Mouse (Mus musculus): ENCODE results near the gene Ror1.

Gene Ror1

DNA sequence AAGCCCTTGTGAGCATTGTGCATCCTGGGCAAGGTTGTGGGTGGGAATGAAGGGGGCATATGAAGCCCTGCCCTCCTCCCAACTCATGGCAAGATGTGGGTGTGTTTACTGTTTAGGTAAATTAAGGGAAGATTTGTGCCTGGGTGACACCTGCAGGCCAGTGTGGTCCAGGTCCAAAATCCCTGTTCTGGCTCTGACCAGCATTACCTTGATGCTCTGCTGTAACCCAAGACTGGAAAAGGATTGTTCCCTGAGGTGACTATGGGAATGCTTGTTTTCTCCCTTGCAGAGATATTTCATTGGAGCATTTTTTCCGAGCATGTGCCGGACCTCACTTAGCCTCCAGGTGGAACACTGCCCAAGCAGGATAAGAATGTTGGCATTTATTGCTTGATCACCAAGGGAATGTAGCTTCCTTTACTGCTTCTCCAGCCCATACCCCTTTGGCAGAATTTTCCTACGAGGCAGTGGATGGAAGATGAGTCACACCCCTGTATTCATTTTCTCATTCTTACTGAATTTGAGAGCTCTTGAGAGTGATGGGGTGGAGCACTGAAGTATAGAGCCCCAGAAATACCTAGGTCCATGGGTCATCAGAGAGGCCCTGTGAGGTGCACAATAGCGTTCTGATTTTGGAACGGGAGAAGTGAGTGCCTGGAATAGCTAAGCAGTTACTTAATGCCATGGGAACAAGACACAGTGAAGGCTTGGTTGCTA lies 290.8 kb downstream of the Ror1 start:
- DNase-seq (ENCODE audit: low read depth, low spot score), result no peak

DNA sequence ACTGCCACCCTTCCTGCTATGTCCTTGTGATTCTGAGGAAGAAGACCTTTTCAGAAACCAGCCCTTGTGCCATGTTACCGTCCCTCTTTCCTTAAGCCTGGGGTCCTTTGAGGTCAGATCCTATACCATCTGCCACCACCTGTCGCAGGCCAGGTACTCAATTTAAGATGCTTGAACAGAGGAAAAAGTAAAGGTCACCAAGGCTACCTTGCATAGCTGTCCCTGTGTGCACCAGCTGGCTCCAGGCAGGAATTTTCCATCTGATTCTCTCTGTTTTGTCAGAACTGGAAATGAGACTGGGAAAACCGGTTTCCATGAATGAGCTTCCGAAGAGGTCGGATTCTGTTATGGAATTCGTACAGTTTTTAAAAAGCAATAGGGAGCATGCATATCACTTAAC lies 294.8 kb downstream of the Ror1 start:
- DNase-seq (ENCODE audit: low read depth, low spot score), result no peak

DNA sequence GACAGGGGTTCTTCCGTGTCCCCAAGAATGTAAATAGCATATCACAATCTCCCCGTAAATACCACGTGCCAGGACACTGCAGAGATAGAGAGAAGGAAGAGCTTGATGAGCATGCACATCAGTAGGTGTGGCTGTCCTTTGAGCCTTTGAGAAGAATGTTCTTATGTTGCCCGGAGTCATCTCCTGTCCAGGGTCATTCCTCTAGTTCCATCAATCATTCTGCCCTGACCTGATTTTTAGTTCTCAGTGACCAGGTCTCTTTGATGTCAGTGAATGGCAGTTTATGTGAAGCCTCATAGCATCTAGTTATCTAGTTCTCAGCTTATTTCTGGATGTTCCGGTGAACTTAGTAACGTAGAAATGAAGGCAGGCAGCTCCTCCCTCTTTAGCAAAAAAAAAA lies 295.4 kb downstream of the Ror1 start:
- no peak for DNase-seq (ENCODE audit: low read depth, low spot score)

DNA sequence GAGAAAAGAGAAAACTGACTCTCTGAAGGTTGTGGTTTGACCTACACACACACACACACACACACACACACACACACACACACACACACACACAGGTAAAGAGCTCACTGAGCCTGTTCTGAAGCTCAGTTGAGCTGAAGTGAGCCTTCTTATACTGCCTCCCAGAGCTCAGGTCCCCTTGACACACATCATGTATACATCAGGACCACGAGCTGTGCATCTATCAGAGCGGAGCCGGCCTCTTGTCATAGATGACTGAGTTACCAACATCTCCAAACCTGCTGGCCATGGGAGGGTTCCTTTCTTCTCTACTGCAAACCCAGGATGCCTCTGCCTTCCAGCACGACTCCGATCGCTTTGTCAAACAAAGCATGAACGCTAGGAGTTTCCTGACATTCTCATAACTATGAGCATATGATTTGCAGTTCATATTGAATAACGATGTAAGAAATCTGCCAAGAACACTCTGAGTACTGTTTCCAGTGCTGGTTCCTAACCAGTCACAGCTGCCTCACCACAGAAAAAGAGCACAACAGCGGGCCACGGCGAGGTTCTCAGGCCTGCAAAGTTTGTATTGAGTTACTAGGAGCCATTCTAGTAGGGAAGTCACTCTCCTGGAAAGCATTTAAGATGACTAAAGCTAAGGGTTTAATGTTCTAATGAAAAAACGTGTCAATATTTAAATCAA lies 297.9 kb downstream of the Ror1 start:
- no peak for DNase-seq (ENCODE audit: low read depth, low spot score)

DNA sequence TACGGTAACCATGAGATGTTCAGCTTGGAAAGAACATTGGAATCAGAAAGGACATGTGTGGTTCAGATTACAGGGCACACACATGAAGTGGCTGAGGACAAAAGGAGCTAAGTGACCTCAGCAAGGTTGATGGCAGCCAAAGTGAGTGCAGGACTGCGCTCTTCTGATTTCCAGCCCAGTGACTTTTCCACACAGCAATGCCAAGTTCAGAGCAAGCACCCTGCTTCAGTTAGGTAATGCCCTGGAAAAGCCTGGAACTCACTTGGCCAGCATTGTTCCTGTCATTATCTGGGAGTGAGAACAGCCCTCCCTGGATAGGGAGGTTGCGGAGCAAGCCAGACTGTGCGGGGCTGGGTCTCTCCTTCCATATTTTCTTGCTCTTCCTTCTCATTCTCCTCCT lies 299.8 kb downstream of the Ror1 start:
- DNase-seq (ENCODE audit: low read depth, low spot score), result no peak

DNA sequence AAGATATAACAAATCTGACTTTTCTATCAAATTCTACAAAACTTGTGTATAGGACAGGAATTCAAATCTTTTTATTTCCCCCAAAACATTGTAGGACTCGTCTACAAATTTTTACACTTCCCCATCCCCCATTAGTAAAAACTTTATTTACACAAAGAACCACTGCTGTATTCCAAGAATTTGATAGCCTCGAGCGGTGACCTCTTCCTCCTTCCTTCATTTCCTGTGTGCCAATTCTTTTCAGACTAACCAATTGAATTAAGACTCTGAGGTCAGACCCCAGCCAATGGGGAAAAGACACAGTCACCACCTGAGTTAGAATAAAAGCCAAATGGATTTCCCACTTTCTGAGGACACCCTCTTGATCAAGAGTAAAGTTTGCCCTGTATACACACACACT lies 302.5 kb downstream of the Ror1 start:
- no peak for DNase-seq (ENCODE audit: low read depth, low spot score)

DNA sequence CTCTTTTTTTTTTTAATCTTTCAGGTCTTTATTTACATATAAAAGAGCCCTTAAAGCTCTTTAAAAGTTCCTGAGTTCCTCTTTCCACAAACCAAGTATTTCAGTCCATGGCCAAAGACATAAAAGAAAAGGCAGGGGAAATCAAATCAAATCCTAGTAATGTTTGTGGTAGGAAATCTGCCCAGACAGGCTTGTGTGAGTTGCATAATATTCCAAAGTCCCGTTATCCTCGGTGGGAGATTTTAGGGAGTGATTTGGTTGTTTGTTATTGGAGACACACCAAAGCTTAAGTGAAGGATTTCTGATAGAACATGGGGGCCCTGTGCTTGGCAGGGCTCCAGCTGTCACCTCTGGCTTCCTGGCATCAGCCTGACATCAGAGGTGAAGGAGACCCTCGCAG lies 305.5 kb downstream of the Ror1 start:
- no peak for DNase-seq (ENCODE audit: low read depth, low spot score)

DNA sequence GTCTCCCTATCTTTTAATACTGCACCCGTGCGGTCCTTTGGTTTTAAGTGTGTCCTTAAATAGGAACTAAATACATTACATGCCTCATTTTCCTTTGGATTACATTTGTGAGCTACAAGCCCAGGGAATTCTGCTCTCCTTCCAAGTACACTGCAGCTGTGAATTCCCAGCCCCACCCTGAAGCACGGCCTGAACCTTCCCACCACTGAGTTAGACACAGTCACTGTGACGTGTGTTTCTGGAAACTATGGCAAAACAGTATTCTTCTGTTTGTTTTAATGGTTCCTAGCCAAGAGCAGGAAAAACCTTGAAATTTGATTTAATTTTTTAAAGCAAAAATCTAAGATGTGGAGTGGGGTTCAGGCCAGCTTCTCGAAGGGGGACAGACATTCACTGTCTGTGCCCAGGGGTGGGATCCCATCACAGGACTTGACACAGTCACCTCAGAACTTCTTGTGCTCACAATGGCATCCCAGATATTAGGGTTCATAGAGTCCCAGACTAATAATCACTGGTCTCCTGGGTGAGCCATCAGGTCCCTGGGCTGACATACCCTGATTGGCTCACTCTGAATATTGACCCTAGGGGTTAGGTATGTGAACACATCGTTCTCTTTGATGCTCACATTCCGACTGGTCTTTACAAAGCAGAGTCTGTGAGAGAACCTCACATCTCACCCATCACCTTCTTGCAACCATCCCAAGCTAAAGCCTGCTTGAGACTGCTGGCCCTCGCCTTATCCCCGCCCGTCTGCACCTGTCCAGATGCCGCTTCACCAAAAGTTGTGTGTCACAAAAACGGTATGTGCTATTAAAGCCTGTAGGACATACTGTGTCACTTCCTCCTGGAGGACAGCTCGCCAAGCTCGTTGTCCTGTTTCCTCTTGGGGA lies 306.2 kb downstream of the Ror1 start:
- DNase-seq (ENCODE audit: low read depth, low spot score), result no peak

DNA sequence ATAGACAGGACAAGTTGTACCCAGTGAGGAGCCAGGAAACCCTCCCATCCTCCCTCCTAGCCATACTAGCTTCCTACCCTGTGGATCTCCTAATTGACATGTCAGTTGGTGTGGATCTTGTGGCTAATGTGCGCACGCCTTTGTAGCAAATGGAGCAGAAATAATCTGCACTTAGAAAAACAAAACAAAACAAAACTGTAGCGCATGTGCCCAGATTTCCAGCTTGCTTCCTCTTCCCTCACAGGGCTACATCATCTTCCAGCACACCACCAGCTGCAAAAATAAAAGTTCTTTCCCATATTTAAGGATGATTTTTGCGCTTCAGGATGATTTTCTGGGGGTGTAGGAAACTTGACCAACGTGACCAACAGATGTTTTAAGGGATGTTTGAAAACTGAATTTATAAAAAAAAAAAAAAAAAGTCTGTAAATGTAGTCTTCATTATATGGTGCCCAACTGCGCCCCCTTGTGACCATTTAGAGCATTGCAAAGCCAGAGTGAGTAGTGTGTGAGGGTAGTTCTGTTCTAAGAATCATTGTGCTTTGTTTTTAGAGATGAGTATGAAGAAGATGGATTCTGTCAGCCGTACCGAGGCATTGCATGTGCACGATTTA lies 311.8 kb downstream of the Ror1 start:
- DNase-seq (ENCODE audit: low read depth, low spot score), result peak; percentile 24

DNA sequence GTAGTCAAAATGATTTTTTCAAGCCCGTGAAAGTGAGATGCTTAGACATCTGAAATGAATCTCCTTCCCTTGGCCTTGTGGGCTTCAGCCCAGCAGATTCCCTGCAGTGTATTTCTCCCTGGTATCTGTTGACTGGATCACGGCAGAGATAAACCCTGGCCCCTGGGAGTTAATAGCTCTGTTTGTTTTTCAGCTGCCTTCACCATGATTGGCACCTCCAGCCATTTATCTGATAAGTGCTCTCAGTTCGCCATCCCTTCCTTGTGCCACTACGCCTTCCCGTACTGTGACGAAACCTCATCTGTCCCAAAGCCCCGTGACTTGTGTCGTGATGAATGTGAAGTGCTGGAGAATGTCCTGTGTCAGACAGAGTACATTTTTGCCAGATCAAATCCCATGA lies 313.9 kb downstream of the Ror1 start:
- no peak for DNase-seq (ENCODE audit: low read depth, low spot score)

DNA sequence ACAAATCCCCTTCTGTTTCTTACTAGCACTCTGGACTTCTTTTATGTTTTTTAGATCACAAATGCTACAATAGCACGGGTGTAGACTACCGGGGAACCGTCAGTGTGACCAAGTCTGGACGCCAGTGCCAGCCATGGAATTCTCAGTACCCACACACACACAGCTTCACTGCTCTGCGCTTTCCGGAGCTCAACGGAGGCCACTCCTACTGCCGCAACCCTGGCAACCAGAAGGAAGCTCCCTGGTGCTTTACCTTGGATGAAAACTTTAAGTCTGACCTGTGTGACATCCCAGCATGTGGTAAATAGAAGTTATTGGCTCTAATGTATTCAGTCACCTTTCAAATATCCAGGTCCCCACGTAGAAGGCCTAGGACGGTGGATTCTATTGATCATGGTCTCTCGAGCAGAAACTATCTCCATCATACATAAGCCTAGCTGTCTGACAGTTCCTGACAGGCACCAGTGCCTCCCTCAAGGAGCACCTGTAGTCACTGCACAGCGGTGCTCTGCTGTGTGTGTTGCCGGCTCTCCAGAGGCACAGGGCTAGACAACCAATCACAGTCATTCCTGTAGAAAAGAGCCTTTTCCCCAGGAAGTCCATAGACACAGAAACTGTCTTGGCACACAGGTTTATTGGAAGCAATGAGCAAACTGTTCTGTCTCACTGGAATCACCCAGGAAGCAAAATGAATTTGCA lies 316.4 kb downstream of the Ror1 start:
- DNase-seq (ENCODE audit: low read depth, low spot score), result no peak

DNA sequence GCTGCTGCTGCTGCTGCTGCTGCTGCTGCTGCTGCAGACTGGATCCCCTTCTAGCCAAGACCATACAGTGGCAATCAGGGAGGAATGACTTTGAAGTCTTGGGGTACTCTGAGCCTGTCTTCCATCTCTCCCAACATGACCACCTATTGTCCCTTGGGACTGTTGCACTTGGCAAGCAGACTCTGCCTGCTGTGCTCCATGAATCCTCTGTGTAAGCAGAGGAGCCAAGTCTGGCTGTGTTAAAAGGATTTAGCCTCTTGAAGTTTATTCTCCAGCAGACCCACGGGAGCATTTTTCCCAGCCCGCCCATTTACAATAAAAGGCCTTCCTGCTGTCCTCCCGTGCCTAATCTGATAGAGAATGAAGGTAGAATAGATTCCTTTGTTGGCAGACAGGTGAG lies 327.2 kb downstream of the Ror1 start:
- no peak for DNase-seq (ENCODE audit: low read depth, low spot score)

DNA sequence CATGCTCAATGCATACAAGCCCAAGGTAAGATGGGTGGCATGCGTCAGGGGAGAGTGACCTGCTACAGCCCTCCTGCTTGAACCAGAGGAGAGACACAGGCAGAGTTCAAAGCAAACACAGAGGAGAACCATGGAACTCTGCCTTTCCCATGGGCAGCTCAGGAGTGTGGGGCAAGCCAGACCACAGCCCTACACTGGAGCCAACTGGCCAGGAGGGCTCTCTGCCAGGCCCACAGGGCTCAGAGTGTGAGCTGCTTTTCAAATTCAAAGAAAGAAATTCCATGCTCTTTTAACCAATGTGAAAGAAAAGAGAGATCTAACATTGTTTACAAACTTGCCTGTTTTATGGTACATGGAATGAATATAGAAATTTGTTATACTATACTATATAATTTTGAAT lies 330.5 kb downstream of the Ror1 start:
- no peak for DNase-seq (ENCODE audit: low read depth, low spot score)

DNA sequence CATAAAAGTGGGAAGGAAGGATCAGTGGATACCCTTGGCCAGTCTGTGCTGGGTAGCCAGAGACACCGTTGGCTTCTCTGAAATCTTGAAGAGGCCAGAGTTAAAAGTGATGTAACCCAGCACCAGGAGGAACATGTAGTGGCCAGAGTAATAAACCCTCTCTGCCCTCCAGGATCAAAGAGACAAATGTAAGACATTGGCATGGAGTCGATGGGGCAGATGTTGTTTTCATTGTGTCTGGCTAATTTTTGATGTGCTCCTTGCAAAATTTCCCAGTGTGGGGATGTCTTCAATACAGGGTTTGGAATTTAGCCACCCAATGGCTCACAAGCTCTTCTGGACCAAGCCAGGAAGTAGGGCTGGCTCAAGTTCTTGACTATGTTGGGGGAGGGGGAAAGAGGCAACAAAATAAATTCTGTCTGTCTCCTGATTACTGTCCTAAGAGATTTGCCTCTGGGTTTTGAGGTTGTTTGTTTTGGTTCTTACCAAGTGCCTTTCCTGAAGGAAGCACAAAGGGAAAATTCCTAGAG lies 333.8 kb downstream of the Ror1 start:
- no peak for DNase-seq (ENCODE audit: low read depth, low spot score)

DNA sequence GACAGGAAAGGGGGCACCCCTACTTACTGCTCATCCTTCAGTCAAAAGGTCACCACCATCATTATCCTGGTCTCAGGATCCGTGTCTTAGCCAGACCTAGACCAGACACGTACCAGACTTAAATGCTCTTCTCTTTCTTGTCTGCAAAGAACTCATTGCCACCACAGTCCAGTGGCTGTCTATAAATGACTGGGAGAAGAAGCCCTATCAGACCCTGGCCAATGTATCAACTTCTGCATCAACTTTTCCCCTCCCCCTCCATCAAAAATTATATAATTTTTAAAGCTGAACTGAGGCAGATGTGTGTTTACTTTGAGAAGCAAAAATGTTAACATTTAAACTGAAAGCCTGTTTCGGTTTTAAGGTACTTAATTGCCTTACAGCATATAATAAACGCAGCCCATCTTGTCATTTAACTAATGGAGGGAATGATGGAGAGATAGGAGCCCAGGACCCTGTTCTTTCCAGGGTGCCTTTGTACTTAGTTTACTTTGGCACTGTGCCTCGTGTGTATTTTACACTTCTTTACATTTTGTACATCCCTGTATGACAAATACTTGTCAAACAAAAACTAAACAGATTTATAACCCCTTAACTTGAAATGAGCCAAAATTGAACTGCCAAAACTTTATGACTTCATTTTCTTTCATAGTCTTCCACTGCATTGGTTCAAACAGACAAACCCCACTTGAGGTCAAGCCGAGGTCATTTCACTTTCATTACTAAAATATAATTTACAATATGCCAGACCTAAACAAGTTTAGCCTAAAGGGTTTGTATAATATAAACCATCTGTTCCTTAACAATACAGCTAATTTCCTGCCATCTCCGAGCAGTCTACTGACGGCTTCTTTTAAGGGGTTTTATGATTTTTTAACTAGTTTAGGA lies 339.9 kb downstream of the Ror1 start:
- DNase-seq (ENCODE audit: low read depth, low spot score), result no peak

DNA sequence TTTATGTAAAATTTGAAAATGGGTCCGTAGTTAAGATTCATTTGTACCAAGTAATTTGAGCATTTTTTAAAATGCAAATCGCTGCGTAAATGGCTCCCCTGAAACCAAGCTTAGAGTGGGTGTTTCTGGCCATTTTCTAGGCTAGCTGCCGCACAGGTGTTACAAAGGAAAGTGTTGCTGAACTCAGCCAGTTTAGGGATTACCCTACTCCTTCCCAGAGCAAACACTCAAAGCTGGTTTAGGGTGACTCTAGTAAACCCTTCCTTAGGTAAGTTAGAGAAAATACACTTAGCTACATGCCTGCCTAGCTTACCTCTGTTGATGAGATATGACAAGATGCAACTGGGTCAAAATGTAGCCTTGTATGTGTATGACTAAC lies 340.6 kb downstream of the Ror1 start:
- no peak for DNase-seq (ENCODE audit: low read depth, low spot score)

DNA sequence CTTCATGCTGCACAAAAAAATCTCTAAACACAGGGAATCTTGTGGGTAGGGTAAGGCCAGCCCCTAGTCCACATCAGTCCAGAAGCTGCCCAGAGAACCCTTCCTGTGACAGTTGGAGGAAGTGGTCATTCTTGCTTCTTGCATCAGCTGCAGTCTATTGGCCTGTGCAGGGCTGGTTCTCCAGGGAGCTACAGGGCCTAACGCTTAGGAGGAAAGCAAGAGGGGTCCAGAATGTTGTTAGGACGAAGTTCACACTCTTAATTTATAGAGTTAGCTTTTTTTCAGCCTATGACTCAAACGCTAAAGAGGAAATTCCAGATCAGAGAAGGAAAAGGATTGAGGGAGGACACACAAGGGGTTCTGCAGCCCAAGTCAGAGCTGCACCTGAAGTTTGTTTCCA lies 351.3 kb downstream of the Ror1 start:
- no peak for DNase-seq (ENCODE audit: low read depth, low spot score)

DNA sequence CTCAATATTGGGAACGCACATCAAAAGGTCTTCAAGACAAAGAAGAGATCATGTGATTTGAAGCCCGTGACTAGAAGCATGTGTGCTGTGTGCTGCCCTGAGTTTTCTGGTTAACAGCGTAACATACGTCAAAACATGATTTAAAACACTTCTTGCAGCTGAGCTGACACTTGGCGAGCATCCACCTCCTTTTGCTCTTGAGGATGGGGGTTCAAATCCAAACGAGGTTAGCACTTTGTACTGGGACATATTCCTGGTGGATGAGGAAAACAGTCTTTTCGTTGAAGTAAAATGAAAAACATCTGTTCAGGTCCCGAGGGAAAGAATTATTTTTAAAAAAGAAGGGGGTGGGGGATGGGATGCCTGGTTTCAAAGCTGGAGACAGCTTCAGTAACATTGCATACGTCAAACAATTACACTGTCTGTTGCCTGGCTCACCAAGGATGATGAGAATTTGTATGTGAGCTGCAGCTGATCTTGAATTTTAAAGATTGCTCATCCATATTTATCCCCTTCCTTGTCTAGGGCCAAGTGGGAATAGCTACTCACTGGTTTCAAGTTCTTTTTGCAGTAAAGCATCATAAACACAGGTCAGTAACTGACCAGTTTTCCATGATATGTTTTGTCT lies 367.0 kb downstream of the Ror1 start:
- no peak for DNase-seq (ENCODE audit: low read depth, low spot score)

DNA sequence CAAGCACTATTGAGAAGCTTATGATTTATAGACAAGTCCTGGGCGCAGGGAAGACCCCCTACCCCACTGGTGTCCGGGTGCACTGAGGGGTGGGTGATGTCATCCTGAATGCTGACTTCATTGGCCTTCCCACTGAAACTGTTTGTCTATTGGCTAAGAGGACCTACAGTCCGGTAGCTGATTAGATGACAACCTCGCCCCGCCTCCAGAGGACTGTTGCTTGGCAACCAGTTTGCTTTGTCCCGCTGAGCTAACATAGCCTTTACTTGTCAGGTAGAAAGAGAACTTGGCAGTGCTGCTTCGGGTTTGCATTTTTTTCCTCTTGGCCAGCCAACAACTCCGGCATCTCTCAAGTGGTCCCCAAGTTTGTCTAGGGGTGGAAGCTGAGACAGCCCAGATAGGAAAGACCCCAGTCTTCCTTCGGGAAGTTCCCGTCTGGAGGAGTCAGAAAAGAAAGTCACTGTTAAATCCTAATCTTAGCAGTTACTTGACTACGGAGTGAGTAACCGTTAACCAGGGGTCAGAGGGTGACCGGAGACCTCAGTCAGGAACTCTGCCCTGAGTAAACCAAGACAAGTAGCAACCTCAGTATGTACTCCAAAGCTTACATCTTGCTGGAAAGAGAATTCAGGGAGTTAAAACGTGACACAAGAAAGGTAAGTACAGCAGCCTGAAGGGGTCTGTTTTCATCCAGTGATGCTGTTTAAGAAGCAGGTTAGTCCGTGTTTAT lies 383.2 kb downstream of the Ror1 start, which contains the start of gene Ube2u:
Ube2u (plus strand) TSS at position 258 of the 730 bp plus-strand sequence.
- peak; percentile 5 for DNase-seq (ENCODE audit: low read depth, low spot score)
